Mouse (Mus musculus) liver, postnatal 0 days (tissue): Measurements from ENCODE around the gene Tff3. TPM values are rescaled to one million over a fixed set of nuclear protein-coding genes. Genes with fewer than 3 reads are reported as not detected.
A peak's percentile ranks its signal among the peaks of the same experiment; 100 is the strongest.

Source experiments
- ATAC-seq: fragments of 200-750 bp; cut with Nextera tagmentation; 2 replicates; pipeline ENCODE4 v1.8.0; 2017; ENCODE audit warnings: mild to moderate bottlenecking, moderate library complexity
- DNase-seq: peaks from one replicate; pipeline ENCODE4 v3.0.0-alpha.2; 2016
- H3K27ac ChIP-seq: fragments of 300-500 bp; sonication (generic); 2 replicates; pipeline ENCODE4 v1.5.1; 2014; ENCODE audit warnings: antibody characterized with exemption, moderate library complexity, mild to moderate bottlenecking, low read depth
- H3K27me3 ChIP-seq: fragments of 300-500 bp; sonication (generic); 2 replicates; pipeline ENCODE4 v1.6.1; 2014; ENCODE audit warnings: low read length, control low read depth, mixed read lengths; ENCODE audit not compliant: insufficient read depth
- H3K36me3 ChIP-seq: fragments of 300-500 bp; sonication (generic); replicated peaks from 2 replicates; pipeline ENCODE4 v1.6.1; 2014; ENCODE audit warnings: mild to moderate bottlenecking, control low read depth, low read length, moderate library complexity, mixed read lengths; ENCODE audit not compliant: insufficient read depth
- H3K4me1 ChIP-seq: fragments of 300-500 bp; sonication (generic); 2 replicates; pipeline ENCODE4 v1.6.1; 2014; ENCODE audit warnings: antibody characterized with exemption, mild to moderate bottlenecking, control low read depth; ENCODE audit not compliant: insufficient read depth
- H3K4me2 ChIP-seq: fragments of 300-500 bp; sonication (generic); 2 replicates; pipeline ENCODE4 v1.6.1; 2014; ENCODE audit warnings: low read depth, mild to moderate bottlenecking, low read length, moderate library complexity, mixed read lengths
- H3K4me3 ChIP-seq: fragments of 300-500 bp; sonication (generic); 2 replicates; pipeline ENCODE4 v1.5.1; 2014; ENCODE audit warnings: low read depth, low read length
- H3K9ac ChIP-seq: fragments of 300-500 bp; sonication (generic); replicated peaks from 2 replicates; pipeline ENCODE4 v1.6.1; 2014; ENCODE audit warnings: mild to moderate bottlenecking, moderate library complexity
- H3K9me3 ChIP-seq: fragments of 300-500 bp; sonication (generic); 2 replicates; pipeline ENCODE4 v1.6.1; 2016; ENCODE audit warnings: mild to moderate bottlenecking, control low read depth, low read length, mixed read lengths
- CTCF ChIP-seq: sonication (generic); IDR thresholded peaks from 2 replicates; pipeline ENCODE4 v1.5.1; 2016; ENCODE audit warnings: antibody characterized with exemption, low read depth
- EP300 ChIP-seq: IDR thresholded peaks from 2 replicates; pipeline ENCODE4 v1.6.1; 2016; ENCODE audit warnings: antibody characterized with exemption, low read depth, mild to moderate bottlenecking
- WGBS: fragments of 180-500 bp; shearing (Covaris S2); extraction: QIAGEN DNeasy Blood & Tissue Kit; methylation state at CpG from one replicate; pipeline ENCODE4 v1.1.7; 2014; ENCODE audit not compliant: insufficient replicate concordance; 5-methylcytosine and 5-hydroxymethylcytosine counted together
- polyA plus RNA-seq: library from polyadenylated mRNA; unstranded; fragments of >200 nt; fragmentation: Nextera tagmentation; extraction: Ambion mirVana; gene quantifications from 2 replicates; pipeline ENCODE4 v1.2.1, GENCODE M21; 2015

The Tff3 gene
- polyA plus RNA-seq, 1 experiment from 2014 or later: 1,034 TPM

DNA sequence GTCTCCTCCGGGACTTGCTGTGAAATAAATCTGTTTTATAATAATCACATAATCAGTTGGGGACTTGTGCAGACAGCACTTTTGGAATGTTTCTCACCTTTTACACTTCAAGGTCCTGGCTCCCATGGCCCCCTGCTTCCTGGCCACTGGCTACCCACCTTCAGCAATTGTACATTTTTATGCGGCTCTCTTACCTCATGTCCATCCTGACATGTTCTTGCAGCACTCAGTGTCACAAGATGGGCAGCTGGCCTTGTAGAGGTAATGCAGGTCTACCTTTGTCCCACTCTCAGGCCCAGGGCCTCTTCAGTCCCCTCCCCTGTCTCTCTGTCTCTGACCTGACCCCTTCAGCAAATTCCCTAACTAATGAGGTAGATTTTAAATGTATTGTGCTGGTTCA, 32.6 kb downstream of the Tff3 start:
- Histone ChIP-seq H3K4me1 (peaks cover 11% of the 10 kb centered on the region), H3K4me2 (no peak overlapping the region), H3K9ac (no peak overlapping the region), H3K27me3 (no peaks in the 10 kb centered on the region), H3K9me3 (no peaks in the 10 kb centered on the region), H3K27ac (no peak overlapping the region), H3K36me3 (peaks cover 36% of the 10 kb centered on the region), H3K4me3 (no peak overlapping the region)
- no peak for DNase-seq
- TF ChIP-seq EP300: no peak
- TF ChIP-seq CTCF: no peak
- ATAC-seq: no peak
- WGBS: 95% methylated on average over 2 of the region's 2 CpGs

DNA sequence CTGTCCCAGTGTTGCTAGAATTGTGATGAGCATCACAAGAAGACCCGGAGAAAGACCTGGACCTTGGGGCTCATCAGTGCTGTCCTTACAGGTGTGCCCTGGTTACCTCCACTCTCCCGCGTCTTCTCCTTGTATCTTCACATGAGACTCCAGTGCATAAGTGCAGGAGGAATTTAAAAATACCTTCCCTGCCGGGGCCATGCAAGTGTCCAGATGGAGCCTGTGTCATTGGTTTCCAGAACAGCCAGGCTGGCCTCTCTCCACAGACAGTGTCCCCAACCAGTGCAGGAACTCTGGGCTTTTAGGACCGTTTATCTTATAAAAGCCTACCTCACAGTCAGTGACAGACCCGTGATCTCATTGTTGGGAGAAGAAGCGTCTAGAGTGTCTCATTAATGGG, 33.9 kb downstream of the Tff3 start:
- no peak for ATAC-seq

DNA sequence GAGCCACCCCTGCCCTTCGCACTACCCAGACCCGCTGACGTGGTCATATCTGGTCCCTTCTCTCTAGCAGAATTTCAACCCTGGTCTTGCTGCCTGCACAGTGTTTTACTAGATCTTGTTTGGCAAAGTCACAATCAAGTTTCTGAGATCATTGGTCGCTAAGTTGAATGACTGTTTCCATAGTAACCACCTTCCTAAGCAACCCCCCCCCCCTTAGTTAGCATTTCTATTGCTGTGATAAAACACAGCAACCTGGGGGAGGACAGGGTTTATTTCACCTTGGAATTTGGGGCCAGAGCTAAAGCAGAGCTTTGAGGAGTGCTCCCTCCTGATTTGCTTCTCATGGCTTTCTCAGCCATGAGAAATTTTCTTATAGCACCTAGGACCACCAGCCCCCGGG, 34.7 kb downstream of the Tff3 start:
- Histone ChIP-seq H3K9me3 (no peaks in the 10 kb centered on the region), H3K4me1 (peaks cover 27% of the 10 kb centered on the region), H3K36me3 (peaks cover 34% of the 10 kb centered on the region), H3K4me2 (no peak overlapping the region), H3K27me3 (no peaks in the 10 kb centered on the region), H3K4me3 (no peak overlapping the region), H3K9ac (no peak overlapping the region), H3K27ac (no peak overlapping the region)
- WGBS: 68% methylated on average over 5 of the region's 5 CpGs
- DNase-seq: no peak
- ATAC-seq: no peak
- TF ChIP-seq EP300: no peak
- TF ChIP-seq CTCF: no peak

More for the DNA sequence above, 33.9 kb downstream of the Tff3 start:
- TF ChIP-seq CTCF (no peak), EP300 (no peak)
- 81% methylated on average over 7 of the region's 7 CpGs for WGBS
- no peak overlapping the region for H3K9ac ChIP-seq
- H3K9me3 ChIP-seq: no peaks in the 10 kb centered on the region
- H3K27me3 ChIP-seq: no peaks in the 10 kb centered on the region
- H3K4me3 ChIP-seq: no peak overlapping the region
- H3K36me3 ChIP-seq: peaks cover 35% of the 10 kb centered on the region
- no peak overlapping the region for H3K4me2 ChIP-seq
- H3K4me1 ChIP-seq: peaks cover 19% of the 10 kb centered on the region
- DNase-seq: no peak
- H3K27ac ChIP-seq: no peak overlapping the region

DNA sequence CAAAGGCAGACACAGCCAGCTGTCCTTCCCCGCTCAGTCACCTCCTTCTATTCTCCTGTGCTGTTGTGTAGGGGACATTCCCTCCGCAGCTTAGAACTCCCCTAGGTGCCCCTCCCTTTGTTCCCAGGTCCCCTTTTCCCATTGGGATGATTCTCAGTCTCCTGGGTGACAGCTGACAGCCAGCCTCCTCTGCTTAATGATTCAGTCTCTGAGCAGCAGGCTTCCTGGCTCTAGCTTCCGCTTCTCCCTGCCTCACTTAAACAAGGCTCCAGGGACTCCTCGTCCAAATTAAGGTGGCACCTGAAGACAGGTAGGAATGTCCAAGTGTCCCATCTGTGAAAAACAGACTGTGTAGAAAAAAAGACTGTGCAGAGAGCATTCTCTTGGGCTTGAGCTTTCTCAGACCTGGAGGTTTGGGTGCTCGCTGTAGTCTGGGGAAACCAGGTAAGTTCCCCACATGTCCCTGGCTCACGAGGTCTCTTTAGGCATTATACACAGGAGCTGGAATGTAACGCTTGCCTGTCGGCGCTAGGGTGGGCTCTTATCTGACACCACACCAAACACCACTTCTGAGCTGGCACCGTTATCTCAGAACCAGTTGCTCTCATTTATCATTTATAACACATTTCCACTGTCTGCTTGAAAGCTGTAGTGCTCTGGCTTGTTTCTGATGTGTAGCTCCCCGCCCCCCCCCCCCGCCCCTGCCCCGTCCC, 38.3 kb downstream of the Tff3 start:
- H3K9ac ChIP-seq: no peak overlapping the region
- DNase-seq: no peak
- peaks cover 40% of the 10 kb centered on the region for H3K4me1 ChIP-seq

DNA sequence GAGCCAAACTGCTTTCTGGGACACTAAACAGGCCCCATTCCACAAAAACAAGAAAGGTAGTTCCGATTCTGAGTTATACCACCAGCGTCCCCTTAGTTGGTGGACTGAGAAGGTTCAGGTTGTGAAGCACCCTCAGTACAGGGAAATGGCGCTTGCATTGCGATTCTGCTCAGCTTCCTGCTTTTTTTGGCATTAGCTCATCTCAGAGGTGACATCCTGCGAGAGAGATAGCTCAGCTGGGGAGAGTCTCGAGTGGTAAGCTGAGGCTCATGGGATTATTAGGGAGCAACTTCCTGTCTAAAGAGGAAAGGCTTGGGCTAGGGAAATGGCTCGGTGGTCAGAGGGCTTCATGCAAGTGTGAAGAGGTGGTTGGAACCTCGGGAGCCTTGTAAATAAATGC, 39.6 kb downstream of the Tff3 start:
- ATAC-seq: no peak
- Histone ChIP-seq H3K27ac (peak overlapping the region; percentile 70; the same call in 1 of the 2 replicates), H3K36me3 (peaks cover 9% of the 10 kb centered on the region), H3K4me3 (no peak overlapping the region), H3K4me1 (peaks cover 44% of the 10 kb centered on the region), H3K4me2 (no peak overlapping the region), H3K9me3 (no peaks in the 10 kb centered on the region), H3K27me3 (no peaks in the 10 kb centered on the region), H3K9ac (no peak overlapping the region)
- TF ChIP-seq CTCF (no peak), EP300 (no peak)
- WGBS: 54% methylated on average over 8 of the region's 8 CpGs
- no peak for DNase-seq

More for the DNA sequence above, 38.3 kb downstream of the Tff3 start:
- ATAC-seq: peak; percentile 86
- Histone ChIP-seq H3K36me3 (peaks cover 19% of the 10 kb centered on the region), H3K27ac (peak overlapping the region; percentile 0; the same call in 1 of the 2 replicates), H3K27me3 (no peaks in the 10 kb centered on the region), H3K4me2 (peak overlapping the region; percentile 45), H3K4me3 (no peak overlapping the region), H3K9me3 (no peaks in the 10 kb centered on the region)
- WGBS: 42% methylated on average over 13 of the region's 13 CpGs
- peak; percentile 18; the same call in 1 of the 2 replicates for TF ChIP-seq CTCF
- TF ChIP-seq EP300: peak; percentile 90

DNA sequence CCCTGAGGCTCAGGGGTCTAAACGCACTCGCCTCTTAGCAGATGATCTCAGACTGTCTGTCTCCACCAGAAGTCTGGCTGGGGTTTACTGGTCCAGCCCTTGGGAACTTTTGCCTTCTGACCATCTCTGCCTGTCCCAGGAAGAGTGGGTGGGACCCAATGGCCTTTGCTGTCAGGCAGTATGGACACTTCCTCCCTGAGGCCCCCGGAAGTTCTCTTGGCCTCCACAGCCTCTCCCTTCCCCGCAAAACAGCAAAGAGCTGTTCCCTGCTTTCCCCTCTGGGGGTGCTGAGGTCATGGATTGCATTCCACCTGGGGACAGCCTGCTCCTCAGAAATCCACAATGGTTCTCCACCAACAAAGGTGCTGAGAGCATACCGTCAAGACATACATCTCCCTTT, 40.7 kb downstream of the Tff3 start:
- Histone ChIP-seq H3K27me3 (no peaks in the 10 kb centered on the region), H3K9me3 (no peaks in the 10 kb centered on the region), H3K36me3 (peaks cover 9% of the 10 kb centered on the region), H3K9ac (no peak overlapping the region), H3K4me1 (peaks cover 44% of the 10 kb centered on the region), H3K4me2 (no peak overlapping the region), H3K27ac (peak overlapping the region; percentile 70; the same call in 1 of the 2 replicates), H3K4me3 (no peak overlapping the region)
- DNase-seq (no peak), ATAC-seq (0 out of 2 replicates have a peak, but pooled peaks have one; percentile 27)
- TF ChIP-seq EP300 (no peak), CTCF (no peak; the same call in 1 of the 2 replicates)
- 49% methylated on average over 5 of the region's 5 CpGs for WGBS
